Mouse (Mus musculus): ENCODE results near the gene Borcs8.

The Borcs8 gene

DNA sequence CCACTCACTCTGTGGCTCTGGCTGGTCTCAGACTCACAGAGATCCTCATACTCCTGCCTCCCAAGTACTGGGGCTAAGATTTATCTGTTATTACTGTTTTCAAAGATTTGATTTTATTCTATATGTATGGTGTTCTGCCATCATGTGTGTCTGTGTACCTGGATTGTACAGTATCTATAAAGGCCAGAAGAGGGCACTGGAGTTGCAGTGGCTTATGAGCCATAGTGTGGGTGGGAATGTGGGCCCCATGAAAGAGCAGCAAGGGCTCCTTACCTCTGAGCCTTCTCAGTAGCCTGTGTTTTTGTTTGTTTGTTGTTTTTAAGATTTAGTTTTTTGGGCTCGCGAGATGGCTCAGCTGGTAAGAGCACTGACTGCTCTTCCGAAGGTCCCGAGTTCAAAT is 39.8 kb downstream of the Borcs8 start:
- no peak for DNase-seq (ENCODE audit: low read depth, low spot score)

DNA sequence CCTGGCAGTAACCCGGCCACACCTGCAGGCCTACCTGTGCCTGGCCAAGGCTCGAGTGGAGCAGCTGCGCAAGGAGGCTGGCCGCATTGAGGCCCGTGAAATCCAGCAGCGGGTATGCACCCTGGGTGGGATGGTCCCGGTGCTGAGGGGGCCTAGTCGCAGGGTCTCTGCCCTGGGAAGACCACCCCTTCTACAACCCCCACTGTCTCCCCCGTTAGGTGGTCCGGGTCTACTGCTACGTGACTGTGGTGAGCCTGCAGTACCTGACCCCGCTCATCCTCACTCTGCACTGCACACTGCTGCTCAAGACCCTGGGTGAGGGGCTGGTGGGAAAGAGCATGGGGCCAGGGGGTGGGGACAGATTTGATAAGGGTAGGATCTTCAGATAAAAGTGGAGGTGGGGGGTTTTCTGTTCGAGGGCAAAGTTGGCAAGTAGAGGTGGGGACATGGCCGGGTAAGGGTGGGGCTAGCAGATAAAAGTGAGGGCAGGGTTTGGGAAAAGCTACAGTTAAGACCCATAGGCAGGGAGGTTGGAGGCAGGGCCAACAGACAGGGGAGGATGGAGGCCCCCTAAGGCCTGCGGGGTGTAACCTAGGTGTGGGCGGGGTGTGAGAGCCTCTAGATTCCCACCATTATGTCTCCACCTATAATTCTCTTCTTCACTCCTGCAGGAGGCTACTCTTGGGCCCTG is 42.1 kb downstream of the Borcs8 start:
- no peak for DNase-seq (ENCODE audit: low read depth, low spot score)

DNA sequence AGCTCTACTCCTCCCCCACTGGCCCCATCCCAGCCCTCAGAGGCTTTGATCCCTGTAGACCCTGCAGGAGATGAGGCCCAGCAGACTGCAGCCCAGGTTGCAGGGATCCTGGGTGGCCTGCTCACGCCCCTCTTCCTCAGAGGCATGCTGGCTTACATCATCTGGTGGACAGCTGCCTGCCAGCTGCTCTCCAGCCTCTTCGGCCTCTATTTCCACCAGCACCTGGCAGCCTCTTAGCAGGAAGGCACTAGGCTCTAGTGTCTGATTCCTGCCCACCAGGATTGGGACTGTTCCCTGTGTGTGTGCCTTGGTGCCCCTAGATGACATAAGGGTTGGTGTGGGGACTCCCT is 42.6 kb downstream of the Borcs8 start:
- DNase-seq (ENCODE audit: low read depth, low spot score): no peak

DNA sequence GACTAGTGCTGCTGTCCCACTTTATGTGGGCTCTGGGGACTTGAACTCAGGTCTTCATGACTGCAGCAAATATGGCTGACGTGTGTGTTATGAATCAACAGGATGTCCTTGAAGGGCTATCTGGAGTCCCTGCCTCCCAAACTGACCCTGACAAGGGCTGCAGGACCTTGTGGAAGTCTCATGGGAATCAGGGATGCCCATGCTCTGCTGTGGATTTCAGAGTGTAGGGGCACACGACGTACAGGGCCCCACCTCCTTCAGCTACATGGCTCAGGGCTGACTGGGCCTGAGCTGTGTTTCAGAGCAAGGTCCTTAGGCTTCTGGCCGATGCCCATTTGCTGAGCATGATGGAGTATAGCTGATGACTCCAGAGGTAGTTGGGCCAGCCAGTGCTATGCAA is 43.9 kb downstream of the Borcs8 start:
- no peak for DNase-seq (ENCODE audit: low read depth, low spot score)

DNA sequence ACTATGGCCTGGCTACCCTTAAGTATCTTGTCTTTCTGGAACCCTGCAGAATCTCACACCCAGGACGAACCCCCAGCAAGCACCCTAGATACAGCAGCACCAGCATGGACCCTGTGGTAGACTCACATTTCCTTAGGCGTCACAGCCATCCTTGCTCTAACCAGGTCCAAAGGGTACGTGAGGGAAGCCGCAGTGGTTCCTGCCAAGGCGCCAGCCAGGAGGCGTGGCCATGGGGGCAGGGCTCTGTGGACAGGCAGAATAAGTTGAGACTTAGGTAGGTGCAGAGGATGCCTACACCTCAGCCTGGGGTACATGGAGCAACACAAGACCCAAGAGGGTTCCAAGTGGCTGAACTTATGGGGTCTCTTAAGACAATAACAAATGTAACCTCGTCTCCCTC is 49.4 kb downstream of the Borcs8 start:
- DNase-seq (ENCODE audit: low read depth, low spot score): no peak

DNA sequence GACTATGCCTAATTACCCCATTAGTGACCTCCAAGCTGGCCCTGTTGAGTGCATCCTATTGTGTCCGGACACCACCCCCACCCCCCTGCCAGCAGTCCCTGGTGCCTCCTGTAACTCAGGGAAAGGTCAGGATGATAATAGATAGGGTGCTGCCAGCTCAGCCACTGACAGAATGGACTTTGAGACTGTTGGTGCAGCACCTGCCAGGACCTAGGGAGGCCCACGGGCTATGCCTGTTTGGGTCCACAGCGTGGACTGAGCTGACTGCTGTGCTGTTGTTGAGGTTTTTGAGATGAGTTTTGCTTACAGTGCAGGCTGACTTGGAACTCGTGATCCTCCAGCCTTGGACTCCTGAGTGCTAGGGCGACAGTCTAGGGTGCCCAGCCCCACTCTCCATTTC is 53.9 kb downstream of the Borcs8 start:
- DNase-seq (ENCODE audit: low read depth, low spot score): no peak

DNA sequence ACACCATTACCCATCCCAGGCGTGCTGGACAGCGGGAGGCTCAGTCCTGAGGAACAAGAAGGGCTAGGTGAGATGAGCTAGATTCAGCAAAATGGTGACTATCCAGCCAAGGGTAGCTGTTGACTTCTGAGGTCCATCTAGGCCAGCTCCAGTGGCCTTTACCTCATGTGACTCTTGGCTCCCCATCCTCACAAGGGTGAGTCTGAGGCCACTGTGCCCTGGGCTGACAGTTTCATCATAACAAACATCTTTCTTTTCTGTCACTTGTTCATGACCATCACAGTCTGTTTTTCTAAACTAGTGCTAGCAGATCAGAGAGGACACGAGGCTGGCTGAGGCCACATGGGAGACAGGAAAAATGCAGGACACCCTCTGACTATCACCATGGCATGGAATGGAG is 54.9 kb downstream of the Borcs8 start:
- no peak for DNase-seq (ENCODE audit: low read depth, low spot score)

DNA sequence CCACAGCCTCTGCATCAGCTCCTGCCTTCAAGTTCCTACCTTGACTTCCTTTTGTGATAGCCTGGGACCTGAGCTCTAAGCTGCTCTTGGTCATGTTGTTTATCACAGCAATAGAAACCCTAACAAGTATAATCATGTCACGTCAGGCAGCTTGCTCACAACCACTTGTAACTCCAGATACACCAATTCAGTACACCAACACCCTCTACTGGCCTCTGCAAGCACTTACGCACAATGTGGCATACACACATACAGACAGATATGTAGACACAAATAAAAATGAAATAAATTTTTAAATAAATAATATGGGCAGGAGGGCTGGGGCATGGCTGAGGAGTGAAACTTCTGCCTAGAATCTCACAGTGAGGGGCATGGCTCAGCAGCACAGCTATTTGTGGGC is 56.5 kb downstream of the Borcs8 start:
- no peak for DNase-seq (ENCODE audit: low read depth, low spot score)
